Mouse (Mus musculus): ENCODE results near the gene Cmtm2b.

- TF ChIP-seq CTCF (IDR thresholded peaks at IDR 0.05; ENCODE audit: low read depth, low read length), result no peak
- no peak for TF ChIP-seq POLR2A (IDR thresholded peaks at IDR 0.05; ENCODE audit: extremely low read depth, insufficient read depth, low read length)
Measured at GRCm38 (mm10) chr8:104294396-104294795, 27.6 kb upstream of the Cmtm2b start.
